Mouse (Mus musculus): Measurements from ENCODE around the gene Serpinb6b. TPM values are rescaled to one million over a fixed set of nuclear protein-coding genes. Genes with fewer than 3 reads are reported as not detected.

Gene Serpinb6b
- polyA plus RNA-seq (2012; rRNA removed) = 2.9 and 4.4 TPM in 2 replicates

GRCm38 (mm10) chr13:32964989-32965811 is at the start of gene Serpinb6b:
Gene Serpinb6b (plus strand): TSS chr13:32965209.

GRCm38 (mm10) chr13:33002950-33003349 is 37.9 kb downstream of the Serpinb6b start, which contains the start of gene Serpinb9:
Gene Serpinb9 (plus strand): TSS chr13:33003250.

GRCm38 (mm10) chr13:33027244-33027643 is 62.2 kb downstream of the Serpinb6b start, which contains the start of gene Serpinb9b:
Gene Serpinb9b (plus strand): TSS chr13:33027416.

Other genes starting within 250 kb of the Serpinb6b start
- 0.30 and 2.0 TPM in 2 replicates for gene Mylk4, start 181.3 kb upstream of the Serpinb6b start, polyA plus RNA-seq (2012; rRNA removed)
- gene Wrnip1, start 163.2 kb upstream of the Serpinb6b start, polyA plus RNA-seq (2012; rRNA removed) = 70.3 and 71.6 TPM in 2 replicates
- gene D930007J09Rik, start 162.4 kb upstream of the Serpinb6b start, polyA plus RNA-seq (2012; rRNA removed) = 1.3 and 1.5 TPM in 2 replicates
- 1.7 and 2.2 TPM in 2 replicates for gene Serpinb1a, start 114.0 kb upstream of the Serpinb6b start, polyA plus RNA-seq (2012; rRNA removed)
- gene Serpinb1c, start 67.0 kb upstream of the Serpinb6b start, polyA plus RNA-seq (2012; rRNA removed) = not detected in 2 replicates
- gene Serpinb9, start 38.0 kb downstream of the Serpinb6b start, polyA plus RNA-seq (2012; rRNA removed) = 2.0 TPM in 2 replicates
- gene Serpinb9b, start 62.2 kb downstream of the Serpinb6b start, polyA plus RNA-seq (2012; rRNA removed) = 0.16 and 6.9 TPM in 2 replicates
- gene Serpinb1b, start 113.4 kb downstream of the Serpinb6b start, polyA plus RNA-seq (2012; rRNA removed) = 0.75 and 2.2 TPM in 2 replicates
- not detected in 2 replicates for gene Serpinb9c, start 194.5 kb downstream of the Serpinb6b start, polyA plus RNA-seq (2012; rRNA removed)
- not detected in 2 replicates for gene Serpinb9d, start 227.8 kb downstream of the Serpinb6b start, polyA plus RNA-seq (2012; rRNA removed)